Mouse (Mus musculus) spleen, adult 2 months (tissue): ENCODE measurements at regions not wholly inside any gene's neighbourhood (a gene's known extent, or its start where the extent isn't known, plus 50 kb on each side); places are given as distances from the start of the nearest gene placed in this dataset.

ENCODE experiments used
- DNase-seq, 2 experiments: peaks; one replicate each; pipeline versions ENCODE4 v3.0.0 to v3.0.0-alpha.2; 2012 to 2021; ENCODE audit warnings: low spot score in 2 of 2, low read depth in 1 of 2
- H3K27ac ChIP-seq: fragments of 200-500 bp; 2 replicates; pipeline ENCODE4 v1.5.1; 2012; ENCODE audit warnings: low read length, inconsistent platforms; ENCODE audit not compliant: insufficient read depth
- H3K27me3 ChIP-seq: fragments of 200-500 bp; 2 replicates; pipeline ENCODE4 v1.6.1; 2012; ENCODE audit warnings: mild to moderate bottlenecking, moderate library complexity, low read length, inconsistent platforms; ENCODE audit not compliant: control insufficient read depth, insufficient read depth
- H3K36me3 ChIP-seq: fragments of 200-500 bp; 2 replicates; pipeline ENCODE4 v1.6.1; 2012; ENCODE audit warnings: mild to moderate bottlenecking, low read length, inconsistent platforms; ENCODE audit not compliant: control insufficient read depth, insufficient read depth
- H3K4me1 ChIP-seq: fragments of 200-500 bp; 2 replicates; pipeline ENCODE4 v1.6.1; 2011; ENCODE audit warnings: inconsistent platforms; ENCODE audit not compliant: control insufficient read depth, insufficient read depth, insufficient read length
- H3K4me3 ChIP-seq: fragments of 200-500 bp; 2 replicates; pipeline ENCODE4 v1.5.1; 2011; ENCODE audit warnings: mild to moderate bottlenecking, inconsistent platforms; ENCODE audit not compliant: insufficient read depth, insufficient read length; ENCODE audit errors: extremely low read depth
- CTCF ChIP-seq: fragments of 200-500 bp; IDR thresholded peaks from 2 replicates; pipeline ENCODE4 v1.5.1; 2011; ENCODE audit warnings: mild to moderate bottlenecking, inconsistent platforms; ENCODE audit not compliant: insufficient read depth, insufficient read length, insufficient replicate concordance; ENCODE audit errors: extremely low read depth
- POLR2A ChIP-seq: fragments of 200-500 bp; IDR thresholded peaks from 2 replicates; pipeline ENCODE4 v1.6.1; 2011; ENCODE audit warnings: low read depth, low read length, inconsistent platforms
- WGBS: fragments of 180-500 bp; shearing (Covaris S2); methylation state at CpG from one replicate; pipeline ENCODE4 v1.1.7; 2018; 5-methylcytosine and 5-hydroxymethylcytosine counted together

DNA sequence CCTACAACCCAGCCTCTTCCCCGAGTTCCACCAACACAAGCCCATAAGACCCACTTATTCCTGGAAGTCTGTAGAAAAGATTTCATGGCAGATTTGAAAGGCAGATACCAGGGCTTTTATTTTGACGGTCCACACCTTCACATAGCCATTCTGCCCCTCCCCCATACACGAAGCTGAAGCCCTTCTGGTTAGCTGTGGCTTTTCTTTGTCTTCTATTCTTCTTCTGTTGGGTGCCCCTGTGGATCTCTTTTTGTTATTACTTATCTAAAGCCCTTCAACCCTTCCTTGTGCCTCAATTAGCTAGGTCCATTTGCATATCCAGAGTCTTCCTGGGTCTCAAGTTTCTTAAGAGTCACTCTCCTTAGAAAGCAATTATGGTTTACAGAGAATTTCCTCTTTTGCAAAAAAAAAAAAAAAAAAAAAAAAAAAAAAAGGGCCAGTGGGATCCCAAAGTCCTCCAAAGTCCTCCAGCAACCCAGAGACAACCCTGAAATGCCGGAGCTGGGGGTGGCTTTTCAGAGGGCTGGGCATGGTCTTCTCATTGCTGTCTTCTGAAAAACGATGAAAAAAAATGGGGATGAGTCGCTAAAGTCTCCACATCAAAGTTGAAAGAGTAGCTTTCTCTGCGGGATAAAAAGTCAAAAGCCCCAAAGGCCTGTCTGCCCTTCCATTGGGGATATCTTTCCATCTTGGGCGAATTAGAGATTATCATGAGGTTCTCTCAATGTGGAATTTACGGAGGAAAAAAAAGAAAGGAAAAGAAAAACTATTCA lies 199.0 kb downstream of the Pten start:
- peak overlapping the region; percentile 56 for H3K27ac ChIP-seq
- H3K4me1 ChIP-seq, result peaks cover 39% of the 10 kb centered on the region; the same call in 1 of the 2 replicates
- H3K27me3 ChIP-seq, result no peaks in the 10 kb centered on the region
- H3K4me3 ChIP-seq, result peak overlapping the region; percentile 55
- 6% methylated on average over 9 of the region's 9 CpGs for WGBS
- H3K36me3 ChIP-seq, result no peaks in the 10 kb centered on the region
- no peak for DNase-seq
- no peak for TF ChIP-seq CTCF
- TF ChIP-seq POLR2A, result no peak

DNA sequence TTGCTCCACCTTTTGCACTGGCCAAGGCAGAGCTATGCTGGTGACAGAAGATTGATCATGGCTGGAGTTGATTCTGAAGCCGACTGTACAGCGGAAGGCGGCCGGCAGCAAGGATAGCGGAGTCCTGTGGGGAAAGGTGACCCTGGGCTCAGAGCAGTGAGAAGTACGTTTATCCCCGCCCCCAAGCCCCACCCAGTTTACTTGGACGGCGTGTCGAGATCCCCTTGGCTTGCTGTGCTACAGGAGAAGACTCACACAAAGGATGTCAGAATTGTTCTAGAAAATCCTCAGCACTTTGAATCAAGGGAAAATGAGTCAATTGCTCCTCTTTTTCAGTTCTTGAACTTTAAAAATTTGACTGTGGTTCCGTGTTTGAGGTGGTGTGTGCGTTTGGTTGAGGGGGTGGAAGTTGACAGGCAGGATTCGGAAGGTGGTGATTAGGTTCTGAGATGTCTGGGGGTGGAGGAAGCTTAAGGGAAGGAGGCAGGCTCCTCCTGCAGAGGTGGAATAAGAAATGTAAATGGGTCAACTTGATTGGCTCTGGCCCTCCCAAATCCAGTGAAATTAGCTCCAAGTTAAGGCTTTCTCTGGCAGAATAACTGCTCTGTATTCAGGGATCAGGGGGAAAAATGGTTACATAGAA lies 199.7 kb downstream of the Pten start:
- WGBS, result 3% methylated on average over 13 of the region's 13 CpGs
- H3K36me3 ChIP-seq, result no peaks in the 10 kb centered on the region
- H3K4me1 ChIP-seq, result peaks cover 43% of the 10 kb centered on the region; the same call in 1 of the 2 replicates
- DNase-seq, result no peak
- H3K27ac ChIP-seq, result peak overlapping the region; percentile 56
- no peaks in the 10 kb centered on the region for H3K27me3 ChIP-seq
- TF ChIP-seq POLR2A, result no peak
- TF ChIP-seq CTCF, result no peak
- peak overlapping the region; percentile 55 for H3K4me3 ChIP-seq

DNA sequence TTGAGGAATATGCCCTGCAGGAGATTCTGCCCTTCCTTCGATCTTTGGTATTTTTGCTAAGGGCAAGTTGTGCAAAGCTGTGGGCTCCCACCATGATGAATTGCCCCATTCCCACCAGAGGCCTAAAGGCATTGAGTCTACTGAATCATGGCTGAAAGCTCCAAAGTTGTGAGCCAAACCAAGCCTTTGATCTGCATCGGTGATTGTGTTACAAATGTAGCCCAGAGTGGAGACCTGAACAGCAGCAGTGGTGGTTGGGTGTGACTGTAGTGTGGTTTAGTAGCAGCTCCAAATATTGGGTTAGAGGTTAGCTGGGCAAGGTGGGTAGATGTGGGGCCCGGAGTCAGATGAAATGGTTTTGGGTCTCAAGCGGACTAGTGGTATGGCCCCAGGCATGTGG lies 201.0 kb downstream of the Pten start:
- H3K27ac ChIP-seq, result no peak overlapping the region
- TF ChIP-seq POLR2A (no peak), CTCF (no peak)
- DNase-seq, result no peak
- no peaks in the 10 kb centered on the region for H3K36me3 ChIP-seq
- 82% methylated on average over 4 of the region's 4 CpGs for WGBS
- peaks cover 38% of the 10 kb centered on the region for H3K4me1 ChIP-seq
- no peaks in the 10 kb centered on the region for H3K27me3 ChIP-seq
- H3K4me3 ChIP-seq, result no peak overlapping the region

DNA sequence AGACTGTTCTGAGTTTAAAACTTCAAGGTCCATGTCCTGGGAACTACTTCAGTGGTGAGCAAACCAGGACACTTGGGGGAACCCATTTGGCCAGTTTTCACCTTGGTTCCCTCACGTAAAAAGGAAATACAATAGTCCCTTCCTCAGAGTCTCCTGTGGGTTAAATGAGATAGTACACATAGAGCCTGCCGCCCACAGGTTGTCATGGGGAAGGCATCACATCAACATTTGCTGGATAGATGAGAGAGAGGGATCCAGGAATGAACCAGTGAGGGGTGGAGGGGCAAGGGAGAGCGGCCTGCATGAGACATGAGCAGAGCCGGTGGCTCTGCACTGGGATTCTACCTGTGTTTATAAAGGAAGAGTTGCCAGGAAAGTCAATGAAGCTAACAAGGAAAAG lies 201.5 kb downstream of the Pten start:
- no peak for TF ChIP-seq CTCF
- TF ChIP-seq POLR2A, result no peak
- Histone ChIP-seq H3K27me3 (no peaks in the 10 kb centered on the region), H3K4me3 (no peak overlapping the region), H3K27ac (no peak overlapping the region), H3K4me1 (peaks cover 37% of the 10 kb centered on the region), H3K36me3 (no peaks in the 10 kb centered on the region)
- 92% methylated on average over 4 of the region's 4 CpGs for WGBS
- DNase-seq, result no peak

- Histone ChIP-seq H3K4me3 (no peak overlapping the region; the same call in 1 of the 2 replicates), H3K4me1 (peaks cover 41% of the 10 kb centered on the region), H3K27me3 (no peaks in the 10 kb centered on the region), H3K27ac (peak overlapping the region; percentile 95), H3K36me3 (no peaks in the 10 kb centered on the region)
- TF ChIP-seq POLR2A (no peak), CTCF (no peak)
- 66% methylated on average over 5 of the region's 5 CpGs for WGBS
- no peak for DNase-seq
These were observed 202.5 kb downstream of the Pten start for GRCm38 (mm10) chr19:32959844-32960195.

- 23% methylated on average over 9 of the region's 9 CpGs for WGBS
- DNase-seq, result peak in 1 of 2 experiments; percentile 73
- no peaks in the 10 kb centered on the region for H3K36me3 ChIP-seq
- no peaks in the 10 kb centered on the region for H3K27me3 ChIP-seq
- peaks cover 41% of the 10 kb centered on the region for H3K4me1 ChIP-seq
- H3K4me3 ChIP-seq, result peak overlapping the region; percentile 18; the same call in 1 of the 2 replicates
- peak overlapping the region; percentile 95 for H3K27ac ChIP-seq
- no peak for TF ChIP-seq CTCF
- TF ChIP-seq POLR2A, result peak; percentile 15; the same call in 1 of the 2 replicates
These were observed 203.1 kb downstream of the Pten start for GRCm38 (mm10) chr19:32960196-32960947.

DNA sequence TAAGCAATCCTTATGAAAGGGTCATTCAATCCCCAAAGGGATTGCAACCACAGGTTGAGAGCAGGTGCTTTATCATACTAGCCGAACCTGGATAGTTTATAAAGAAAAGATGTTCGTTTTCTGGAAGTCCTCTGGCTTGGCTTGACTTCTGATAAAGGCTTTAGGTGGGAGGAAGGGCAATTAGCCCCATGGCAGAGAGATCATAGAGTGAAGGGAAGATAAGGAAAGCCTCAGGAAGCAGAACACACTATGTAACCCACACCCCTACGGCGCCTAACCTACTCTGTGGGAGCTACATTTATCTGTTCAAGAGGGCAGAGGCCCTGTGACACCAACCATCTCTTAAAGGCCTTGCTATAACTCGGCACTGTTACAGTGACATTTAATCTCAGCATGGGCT lies 204.2 kb downstream of the Pten start:
- Histone ChIP-seq H3K27ac (no peak overlapping the region), H3K4me1 (peaks cover 34% of the 10 kb centered on the region), H3K4me3 (no peak overlapping the region), H3K36me3 (no peaks in the 10 kb centered on the region), H3K27me3 (no peaks in the 10 kb centered on the region)
- WGBS, result 72% methylated on average over 5 of the region's 5 CpGs
- DNase-seq, result no peak
- TF ChIP-seq CTCF (no peak), POLR2A (no peak)
